Mouse (Mus musculus) splenic B cell, adult 2 months (primary cell): ENCODE results near the gene C8g.

Experiments
- DNase-seq: peaks from one replicate; pipeline ENCODE4 v3.0.0-alpha.2; 2011; ENCODE audit warnings: low read depth, low spot score
- H3K27me3 ChIP-seq: 2 replicates; pipeline ENCODE4 v1.6.1; 2012; ENCODE audit warnings: mild to moderate bottlenecking, low read length, moderate library complexity, mixed read lengths; ENCODE audit not compliant: control insufficient read depth, poor library complexity, insufficient read depth, severe bottlenecking
- H3K36me3 ChIP-seq: 2 replicates; pipeline ENCODE4 v1.6.1; 2012; ENCODE audit warnings: mild to moderate bottlenecking, low read length, moderate library complexity, mixed read lengths; ENCODE audit not compliant: control insufficient read depth, poor library complexity, insufficient read depth, severe bottlenecking

C8g gene

GRCm38 (mm10) chr2:25501593-25502486 lies at the start of gene C8g:
Gene C8g (minus strand): TSS chr2:25501719.
- Histone ChIP-seq H3K27me3 (no peaks in the 10 kb centered on the region), H3K36me3 (peaks cover 3% of the 10 kb centered on the region)
- DNase-seq: no peak

GRCm38 (mm10) chr2:25551186-25551585 lies 49.7 kb upstream of the C8g start:
- Histone ChIP-seq H3K27me3 (no peaks in the 10 kb centered on the region), H3K36me3 (no peaks in the 10 kb centered on the region)
- DNase-seq: peak; percentile 69

GRCm38 (mm10) chr2:25549021-25549991 lies 47.8 kb upstream of the C8g start:
- peak; percentile 86 for DNase-seq
- H3K27me3 ChIP-seq: no peaks in the 10 kb centered on the region

GRCm38 (mm10) chr2:25546811-25547491 lies 45.4 kb upstream of the C8g start, which contains the start of gene Traf2:
Gene Traf2 (minus strand): TSS chr2:25546940.
- DNase-seq: peak; percentile 99
- H3K36me3 ChIP-seq: no peaks in the 10 kb centered on the region
- no peaks in the 10 kb centered on the region for H3K27me3 ChIP-seq

More at GRCm38 (mm10) chr2:25549021-25549991, 47.8 kb upstream of the C8g start:
- H3K36me3 ChIP-seq: no peaks in the 10 kb centered on the region

- DNase-seq: no peak
- Histone ChIP-seq H3K27me3 (no peaks in the 10 kb centered on the region), H3K36me3 (no peaks in the 10 kb centered on the region)
These were observed 44.7 kb upstream of the C8g start for GRCm38 (mm10) chr2:25545996-25546810.

- Histone ChIP-seq H3K36me3 (peaks cover 1% of the 10 kb centered on the region; the same call in 1 of the 2 replicates), H3K27me3 (no peaks in the 10 kb centered on the region)
- DNase-seq: no peak
These were observed 40.3 kb upstream of the C8g start for GRCm38 (mm10) chr2:25541644-25542367.

GRCm38 (mm10) chr2:25540541-25540948 lies 39.0 kb upstream of the C8g start:
- H3K27me3 ChIP-seq: no peaks in the 10 kb centered on the region
- peaks cover 1% of the 10 kb centered on the region for H3K36me3 ChIP-seq
- DNase-seq: no peak

GRCm38 (mm10) chr2:25536531-25536930 lies 35.0 kb upstream of the C8g start:
- H3K27me3 ChIP-seq: no peaks in the 10 kb centered on the region

GRCm38 (mm10) chr2:25534866-25535182 lies 33.3 kb upstream of the C8g start:
- Histone ChIP-seq H3K36me3 (peaks cover 3% of the 10 kb centered on the region), H3K27me3 (no peaks in the 10 kb centered on the region)
- no peak for DNase-seq

More at GRCm38 (mm10) chr2:25536531-25536930, 35.0 kb upstream of the C8g start:
- no peak for DNase-seq
- H3K36me3 ChIP-seq: peaks cover 1% of the 10 kb centered on the region

- DNase-seq: peak; percentile 91
- peaks cover 3% of the 10 kb centered on the region for H3K36me3 ChIP-seq
- no peaks in the 10 kb centered on the region for H3K27me3 ChIP-seq
These were observed 32.8 kb upstream of the C8g start for GRCm38 (mm10) chr2:25534178-25534865.

GRCm38 (mm10) chr2:25533707-25534106 lies 32.2 kb upstream of the C8g start:
- Histone ChIP-seq H3K27me3 (no peaks in the 10 kb centered on the region), H3K36me3 (peaks cover 9% of the 10 kb centered on the region)
- DNase-seq: no peak

GRCm38 (mm10) chr2:25526510-25527302 lies 25.2 kb upstream of the C8g start:
- H3K27me3 ChIP-seq: no peaks in the 10 kb centered on the region
- DNase-seq: no peak
- peaks cover 29% of the 10 kb centered on the region for H3K36me3 ChIP-seq
